Mouse (Mus musculus): Measurements from ENCODE around the gene Pdx1. TPM values are rescaled to one million over a fixed set of nuclear protein-coding genes. Genes with fewer than 3 reads are reported as not detected.

The Pdx1 gene
- polyA plus RNA-seq, 1 experiment = not detected

GRCm38 (mm10) chr5:147300917-147301780 lies 31.4 kb downstream of the Pdx1 start:
- H3K9me3 ChIP-seq = peaks cover 4% of the 10 kb centered on the region
- H3K27me3 ChIP-seq (replicated peaks) = peaks cover 92% of the 10 kb centered on the region

GRCm38 (mm10) chr5:147301781-147302070 lies 32.0 kb downstream of the Pdx1 start:
- Histone ChIP-seq H3K9me3 (peaks cover 4% of the 10 kb centered on the region), H3K4me3 (replicated peaks) (no peak overlapping the region), H3K27me3 (replicated peaks) (peaks cover 96% of the 10 kb centered on the region), H3K36me3 (replicated peaks; ENCODE audit: low read length) (no peaks in the 10 kb centered on the region), H3K4me1 (peaks cover 35% of the 10 kb centered on the region)
- no peak for TF ChIP-seq FLI1 (IDR thresholded peaks at IDR 0.05; ENCODE audit: low read length)
- no peak for TF ChIP-seq GATA1 (IDR thresholded peaks at IDR 0.05; ENCODE audit: borderline replicate concordance, low read length)

More at GRCm38 (mm10) chr5:147300917-147301780, 31.4 kb downstream of the Pdx1 start:
- TF ChIP-seq FLI1 (IDR thresholded peaks at IDR 0.05; ENCODE audit: low read length) (no peak), GATA1 (IDR thresholded peaks at IDR 0.05; ENCODE audit: borderline replicate concordance, low read length) (no peak)
- H3K4me1 ChIP-seq = peaks cover 29% of the 10 kb centered on the region
- H3K36me3 ChIP-seq (replicated peaks; ENCODE audit: low read length) = no peaks in the 10 kb centered on the region
- H3K4me3 ChIP-seq (replicated peaks) = no peak overlapping the region

- H3K9me3 ChIP-seq = peaks cover 4% of the 10 kb centered on the region
Measured at GRCm38 (mm10) chr5:147302141-147302540, 32.4 kb downstream of the Pdx1 start.

DNA sequence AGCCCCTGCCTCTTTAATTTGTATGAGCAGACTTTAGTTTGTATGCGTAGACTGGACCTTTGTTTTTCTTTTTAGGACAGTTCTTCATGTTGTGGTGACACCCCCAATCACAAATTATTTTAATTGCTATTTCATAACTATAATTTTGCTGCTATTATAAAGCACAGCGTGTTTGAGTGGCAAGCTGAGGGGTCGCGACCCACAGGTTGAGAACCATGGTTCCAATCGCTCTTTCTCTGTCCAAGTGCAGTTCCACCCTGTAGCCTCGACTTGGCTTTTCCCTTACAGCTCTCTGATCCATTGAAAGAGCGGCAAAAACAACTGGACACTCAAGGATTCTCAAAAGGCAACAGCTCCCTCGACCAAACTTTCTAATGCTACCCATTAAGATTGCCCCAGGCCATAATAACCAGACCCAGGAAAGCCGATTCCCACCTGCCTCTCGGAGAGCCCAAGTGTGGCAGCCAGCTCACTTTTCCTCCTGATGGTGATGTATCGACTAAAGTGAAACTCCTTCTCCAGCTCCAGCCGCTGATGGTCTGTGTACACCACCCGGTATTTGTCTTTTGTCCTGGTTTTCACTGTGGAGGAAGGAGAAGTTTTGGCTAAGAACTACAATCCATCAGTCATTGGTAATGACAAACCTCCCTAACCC lies 33.1 kb downstream of the Pdx1 start:
- Histone ChIP-seq H3K4me1 (peaks cover 38% of the 10 kb centered on the region), H3K36me3 (replicated peaks; ENCODE audit: low read length) (no peaks in the 10 kb centered on the region), H3K9me3 (peaks cover 4% of the 10 kb centered on the region), H3K4me3 (replicated peaks) (no peak overlapping the region), H3K27me3 (replicated peaks) (peaks cover 98% of the 10 kb centered on the region)
- TF ChIP-seq GATA1 (IDR thresholded peaks at IDR 0.05; ENCODE audit: borderline replicate concordance, low read length) = no peak
- TF ChIP-seq FLI1 (IDR thresholded peaks at IDR 0.05; ENCODE audit: low read length) = no peak

More at GRCm38 (mm10) chr5:147302141-147302540, 32.4 kb downstream of the Pdx1 start:
- peaks cover 38% of the 10 kb centered on the region for H3K4me1 ChIP-seq
- H3K4me3 ChIP-seq (replicated peaks) = no peak overlapping the region
- no peak for TF ChIP-seq GATA1 (IDR thresholded peaks at IDR 0.05; ENCODE audit: borderline replicate concordance, low read length)
- TF ChIP-seq FLI1 (IDR thresholded peaks at IDR 0.05; ENCODE audit: low read length) = no peak
- H3K36me3 ChIP-seq (replicated peaks; ENCODE audit: low read length) = no peaks in the 10 kb centered on the region
- H3K27me3 ChIP-seq (replicated peaks) = peaks cover 98% of the 10 kb centered on the region

GRCm38 (mm10) chr5:147304276-147305155 lies 34.8 kb downstream of the Pdx1 start:
- H3K9me3 ChIP-seq = no peaks in the 10 kb centered on the region
- H3K4me3 ChIP-seq (replicated peaks) = no peak overlapping the region
- no peak for TF ChIP-seq GATA1 (IDR thresholded peaks at IDR 0.05; ENCODE audit: borderline replicate concordance, low read length)
- no peak for TF ChIP-seq FLI1 (IDR thresholded peaks at IDR 0.05; ENCODE audit: low read length)
- H3K4me1 ChIP-seq = peaks cover 32% of the 10 kb centered on the region
- peaks cover 100% of the 10 kb centered on the region for H3K27me3 ChIP-seq (replicated peaks)
- no peaks in the 10 kb centered on the region for H3K36me3 ChIP-seq (replicated peaks; ENCODE audit: low read length)

DNA sequence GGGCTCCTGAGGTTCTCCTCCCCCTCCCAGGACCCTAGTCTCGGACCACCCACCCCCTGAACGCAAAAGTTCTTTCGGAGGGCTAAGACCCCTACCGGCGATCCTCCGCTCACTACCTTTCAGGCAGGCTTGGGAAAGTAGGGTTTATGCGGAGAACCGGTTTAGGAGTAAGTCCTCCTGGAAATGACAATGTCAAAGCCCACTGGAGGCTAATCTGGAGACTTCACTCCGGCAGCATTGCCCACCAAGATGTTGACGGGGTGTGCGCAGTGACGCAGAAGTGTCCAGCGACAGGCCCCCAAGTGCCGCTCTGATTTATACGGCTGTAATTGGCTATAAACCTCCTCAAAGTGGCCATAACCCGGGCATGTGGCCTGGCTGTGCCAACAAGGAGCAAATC lies 35.4 kb downstream of the Pdx1 start:
- TF ChIP-seq GATA1 (IDR thresholded peaks at IDR 0.05; ENCODE audit: borderline replicate concordance, low read length) (no peak), FLI1 (IDR thresholded peaks at IDR 0.05; ENCODE audit: low read length) (no peak)
- Histone ChIP-seq H3K9me3 (no peaks in the 10 kb centered on the region), H3K27me3 (replicated peaks) (peaks cover 99% of the 10 kb centered on the region), H3K4me1 (peaks cover 27% of the 10 kb centered on the region), H3K36me3 (replicated peaks; ENCODE audit: low read length) (no peaks in the 10 kb centered on the region), H3K4me3 (replicated peaks) (no peak overlapping the region)

GRCm38 (mm10) chr5:147305856-147306637 lies 36.3 kb downstream of the Pdx1 start:
- Histone ChIP-seq H3K4me1 (peaks cover 25% of the 10 kb centered on the region), H3K4me3 (replicated peaks) (no peak overlapping the region), H3K36me3 (replicated peaks; ENCODE audit: low read length) (no peaks in the 10 kb centered on the region), H3K9me3 (no peaks in the 10 kb centered on the region), H3K27me3 (replicated peaks) (peaks cover 99% of the 10 kb centered on the region)
- no peak for TF ChIP-seq FLI1 (IDR thresholded peaks at IDR 0.05; ENCODE audit: low read length)
- no peak for TF ChIP-seq GATA1 (IDR thresholded peaks at IDR 0.05; ENCODE audit: borderline replicate concordance, low read length)

DNA sequence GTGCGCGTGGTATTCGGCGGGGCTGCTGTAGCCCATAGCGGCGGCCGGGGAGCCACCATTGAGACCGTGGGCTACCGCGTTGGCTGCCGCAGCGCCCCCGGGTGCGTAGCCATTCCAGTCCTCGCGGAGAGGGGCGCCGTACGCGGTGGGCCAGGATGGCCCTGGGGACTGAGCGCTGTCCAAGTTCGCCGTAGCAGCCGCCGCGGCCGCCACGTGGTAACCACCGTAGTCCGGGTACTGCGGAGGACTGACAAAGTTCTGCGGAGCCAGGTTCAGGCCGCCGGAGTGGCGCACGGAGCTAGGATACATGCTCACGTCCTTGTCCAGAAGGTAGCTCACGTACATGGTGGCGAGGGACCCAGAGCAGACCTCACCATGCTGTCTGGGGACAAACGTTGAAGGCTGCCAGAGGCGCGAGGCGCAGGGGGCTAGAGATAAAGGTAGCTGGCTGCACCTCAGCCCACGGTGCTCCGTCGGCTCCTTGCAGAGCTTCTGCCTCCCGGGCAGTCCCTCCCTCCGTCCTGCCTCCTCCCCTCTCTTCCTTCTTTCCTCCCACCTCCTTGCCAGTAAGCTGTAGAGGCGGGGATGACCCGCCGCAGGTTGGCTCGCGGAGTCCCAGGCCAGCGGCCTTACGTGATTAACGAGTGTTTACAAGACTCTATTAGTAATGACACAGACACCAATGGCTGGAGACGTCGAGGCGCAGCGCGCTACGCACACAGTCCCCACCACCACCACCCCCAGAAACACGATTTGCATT lies 37.1 kb downstream of the Pdx1 start, which contains the start of gene Cdx2:
Cdx2 (minus strand) TSS at position 633 of the 760 bp plus-strand sequence.
- Histone ChIP-seq H3K9me3 (no peaks in the 10 kb centered on the region), H3K36me3 (replicated peaks; ENCODE audit: low read length) (no peaks in the 10 kb centered on the region), H3K4me3 (replicated peaks) (peak within 1 kb of the TSS; percentile 28), H3K4me1 (peaks cover 21% of the 10 kb centered on the region), H3K27me3 (replicated peaks) (peaks cover 99% of the 10 kb centered on the region)
- TF ChIP-seq FLI1 (IDR thresholded peaks at IDR 0.05; ENCODE audit: low read length) (no peak), GATA1 (IDR thresholded peaks at IDR 0.05; ENCODE audit: borderline replicate concordance, low read length) (no peak)
